Mouse (Mus musculus): ENCODE data around the gene Wbp4.

DNA sequence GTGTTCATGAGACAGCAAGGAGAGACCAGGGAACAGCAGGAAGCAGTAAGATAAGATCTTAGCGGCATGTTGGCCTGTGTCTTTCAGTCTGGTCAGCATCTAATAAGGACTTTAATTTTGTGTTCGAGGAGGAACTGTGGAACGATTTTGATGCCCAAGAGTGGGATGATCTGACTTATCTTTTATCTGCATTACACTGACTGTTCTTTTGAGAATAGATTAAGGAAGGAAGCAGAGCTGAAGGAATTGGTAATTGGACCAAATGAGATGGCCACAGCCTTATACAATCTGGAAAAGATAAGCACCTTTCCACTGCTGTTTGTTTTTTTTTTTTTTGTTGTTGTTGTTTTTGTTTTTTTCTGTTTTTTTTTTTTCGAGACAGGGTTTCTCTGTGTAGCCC lies 19.4 kb upstream of the Wbp4 start:
- TF ChIP-seq POLR2A (IDR thresholded peaks at IDR 0.05; ENCODE audit: insufficient read depth, low read depth, low read length) (no peak), CTCF (IDR thresholded peaks at IDR 0.05) (no peak), EP300 (IDR thresholded peaks at IDR 0.05; ENCODE audit: insufficient read depth, low read depth, low read length) (no peak)

All from heart, adult 2 months (tissue).